Comparison of ENCODE assay signal across 9 mouse cellular contexts in the genomic region with DNA sequence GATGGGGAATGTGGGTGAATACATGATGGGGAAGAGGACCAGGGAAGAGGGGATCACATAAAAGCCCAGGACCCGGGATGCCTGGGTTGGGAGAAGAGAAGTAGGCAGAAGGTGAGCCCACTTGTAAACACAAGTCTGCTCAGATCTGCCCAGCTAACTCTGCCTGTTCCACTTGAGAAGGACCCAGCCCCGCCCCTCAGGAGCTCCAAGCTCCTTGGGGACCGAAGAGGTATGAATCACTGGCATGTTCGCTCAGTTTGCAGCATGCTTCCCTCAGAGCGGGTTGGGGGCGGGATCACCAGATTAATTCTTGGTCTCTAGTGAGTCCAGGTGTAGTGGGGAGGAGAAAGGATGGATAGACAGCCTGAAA. TPM values are rescaled to one million over a fixed set of nuclear protein-coding genes. Genes with fewer than 3 reads are reported as not detected.
DNase-seq lines count a peak whose midpoint lies in the region; ATAC-seq and TF ChIP-seq lines count a peak whose summit lies in the region.
"Had no signal": no experiment of that assay in that cellular context is flagged by ENCODE, and none has a peak within 500 bp of the region (broad histone marks: within the 10 kb centered on the region; RNA-seq: fewer than 3 reads in every experiment).

No protein-coding gene starts in this region.

- no peak for TF ChIP-seq POLR2A in limb, embryonic 14.5 days (IDR thresholded peaks at IDR 0.05; ENCODE audit: borderline replicate concordance, extremely low read depth, insufficient read depth, insufficient read length)

- peaks cover 7% of the 10 kb centered on the region for H3K4me1 ChIP-seq in heart, embryonic 13.5 days
- H3K4me1 ChIP-seq in E14TG2a.4 (replicated peaks; ENCODE audit: low read depth, low read length): peaks cover 40% of the 10 kb centered on the region
- peaks cover 11% of the 10 kb centered on the region for H3K4me1 ChIP-seq in embryonic facial prominence, embryonic 15.5 days
- peaks cover 7% of the 10 kb centered on the region; the same call in 1 of the 2 replicates for H3K4me1 ChIP-seq in limb, embryonic 14.5 days (ENCODE audit: control insufficient read depth, insufficient read depth, low read length)

- 30% methylated on average over 6 of the region's 6 CpGs for WGBS in heart, embryonic 13.5 days
- WGBS in embryonic facial prominence, embryonic 15.5 days: 38% methylated on average over 6 of the region's 6 CpGs
- 29% methylated on average over 6 of the region's 6 CpGs for WGBS in limb, embryonic 14.5 days

- H3K36me3 ChIP-seq in heart, embryonic 13.5 days: no peaks in the 10 kb centered on the region
- H3K36me3 ChIP-seq in E14TG2a.4 (ENCODE audit: insufficient read depth, low read length): no peaks in the 10 kb centered on the region
- no peaks in the 10 kb centered on the region for H3K36me3 ChIP-seq in embryonic facial prominence, embryonic 15.5 days
- no peaks in the 10 kb centered on the region for H3K36me3 ChIP-seq in limb, embryonic 14.5 days (ENCODE audit: control insufficient read depth, insufficient read depth, low read length)

- no peak for DNase-seq in heart, adult 9 months (ENCODE audit: low spot score in 2 of 2)
- DNase-seq in limb, embryonic 14.5 days (ENCODE audit: low spot score): no peak
- peak; percentile 60 for DNase-seq in right cerebral cortex, postnatal 25 days
- DNase-seq in urinary bladder, adult 2 months (ENCODE audit: low spot score): no peak
- no peak for DNase-seq in adrenal gland, adult 2 months

- H3K27ac ChIP-seq in heart, embryonic 13.5 days (replicated peaks): no peak overlapping the region
- no peak overlapping the region for H3K27ac ChIP-seq in embryonic facial prominence, embryonic 15.5 days (replicated peaks)
- H3K27ac ChIP-seq in limb, embryonic 14.5 days (replicated peaks; ENCODE audit: low read depth, low read length): no peak overlapping the region

- ATAC-seq in heart, embryonic 13.5 days (ENCODE audit: extremely low read depth, insufficient number of reproducible peaks, low FRiP score, low TSS enrichment): no peak
- ATAC-seq in embryonic facial prominence, embryonic 15.5 days (ENCODE audit: insufficient number of reproducible peaks, low FRiP score, low TSS enrichment, low read depth): no peak
- no peak for ATAC-seq in limb, embryonic 14.5 days (ENCODE audit: low FRiP score, low read depth)

- peak overlapping the region; percentile 72 for H3K4me3 ChIP-seq in heart, embryonic 13.5 days
- peak overlapping the region; percentile 89 for H3K4me3 ChIP-seq in E14TG2a.4 (replicated peaks; ENCODE audit: low read length)
- H3K4me3 ChIP-seq in embryonic facial prominence, embryonic 15.5 days (replicated peaks): peak overlapping the region; percentile 65
- peak overlapping the region; percentile 60 for H3K4me3 ChIP-seq in limb, embryonic 14.5 days (replicated peaks; ENCODE audit: low read length)

- peak overlapping the region; percentile 96 for H3K4me2 ChIP-seq in heart, embryonic 13.5 days
- peak overlapping the region; percentile 96 for H3K4me2 ChIP-seq in embryonic facial prominence, embryonic 15.5 days (replicated peaks)
- H3K4me2 ChIP-seq in limb, embryonic 14.5 days (replicated peaks; ENCODE audit: low read depth, low read length, severe bottlenecking): peak overlapping the region; percentile 80

- H3K27me3 ChIP-seq in heart, embryonic 13.5 days (replicated peaks): peaks cover 93% of the 10 kb centered on the region
- peaks cover 66% of the 10 kb centered on the region for H3K27me3 ChIP-seq in E14TG2a.4 (ENCODE audit: insufficient read depth, low read length)
- peaks cover 15% of the 10 kb centered on the region for H3K27me3 ChIP-seq in embryonic facial prominence, embryonic 15.5 days
- peaks cover 15% of the 10 kb centered on the region; the same call in 1 of the 2 replicates for H3K27me3 ChIP-seq in limb, embryonic 14.5 days (ENCODE audit: control insufficient read depth, insufficient read depth, low read length)

- H3K9me3 ChIP-seq in heart, embryonic 13.5 days: no peaks in the 10 kb centered on the region
- H3K9me3 ChIP-seq in E14TG2a.4 (ENCODE audit: low read length): no peaks in the 10 kb centered on the region
- no peaks in the 10 kb centered on the region for H3K9me3 ChIP-seq in embryonic facial prominence, embryonic 15.5 days (replicated peaks)
- H3K9me3 ChIP-seq in limb, embryonic 14.5 days (ENCODE audit: control insufficient read depth, low read length): no peaks in the 10 kb centered on the region

- no peak for TF ChIP-seq CTCF in E14TG2a.4 (conservative IDR thresholded peaks at IDR 0.05; ENCODE audit: low read length)

- H3K9ac ChIP-seq in heart, embryonic 13.5 days: peak overlapping the region; percentile 86; the same call in 1 of the 2 replicates
- no peak overlapping the region for H3K9ac ChIP-seq in embryonic facial prominence, embryonic 15.5 days
- peak overlapping the region; percentile 64; the same call in 1 of the 2 replicates for H3K9ac ChIP-seq in limb, embryonic 14.5 days (ENCODE audit: low read depth, low read length, severe bottlenecking)

RNA-seq across cellular contexts. Expression of a gene that starts 21.7 kb away (rescaled TPM):
- 0.33 TPM in 1 of 2 replicates, not detected in the other for polyA plus RNA-seq in heart, embryonic 13.5 days (2015; fragmentation: Nextera tagmentation; extraction: Ambion mirVana)
- polyA plus RNA-seq in embryonic facial prominence, embryonic 15.5 days (2015; fragmentation: Nextera tagmentation; extraction: Ambion mirVana): not detected in 2 replicates
- polyA plus RNA-seq in limb, embryonic 14.5 days (2012; rRNA removed): not detected in 2 replicates
- not detected in 2 replicates for polyA plus RNA-seq in limb, embryonic 14.5 days (2014; fragmentation: Nextera tagmentation; extraction: Ambion mirVana)
- polyA plus RNA-seq in urinary bladder, adult 2 months (2012; rRNA removed): not detected in 2 replicates
- total RNA-seq in adrenal gland, adult 2 months (2021): not detected
- polyA plus RNA-seq in adrenal gland, adult 2 months (2012; rRNA removed): 0.07 TPM in 1 of 2 replicates, not detected in the other
- total RNA-seq: CH12.LX had no signal

RNA-seq across cellular contexts. Expression of a gene that starts 32.5 kb away (rescaled TPM):
- 3.3 and 4.0 TPM in 2 replicates for polyA plus RNA-seq in heart, embryonic 13.5 days (2015; fragmentation: Nextera tagmentation; extraction: Ambion mirVana)
- polyA plus RNA-seq in embryonic facial prominence, embryonic 15.5 days (2015; fragmentation: Nextera tagmentation; extraction: Ambion mirVana): 20.2 and 21.5 TPM in 2 replicates
- 8.4 and 8.5 TPM in 2 replicates for polyA plus RNA-seq in limb, embryonic 14.5 days (2012; rRNA removed)
- 5.0 and 5.4 TPM in 2 replicates for polyA plus RNA-seq in limb, embryonic 14.5 days (2014; fragmentation: Nextera tagmentation; extraction: Ambion mirVana)
- 14.7 and 17.9 TPM in 2 replicates for polyA plus RNA-seq in urinary bladder, adult 2 months (2012; rRNA removed)
- total RNA-seq in adrenal gland, adult 2 months (2021): 1 to 10 TPM; 4.1 to 5.6 TPM
- polyA plus RNA-seq in adrenal gland, adult 2 months (2012; rRNA removed): 5.6 and 7.4 TPM in 2 replicates
